Mouse (Mus musculus) olfactory bulb, adult 2 months (tissue): ENCODE measurements around the gene Thop1.

Experiments used
- CTCF ChIP-seq: fragments of 200-500 bp; IDR thresholded peaks from 2 replicates; pipeline ENCODE4 v1.5.1; 2012; ENCODE audit warnings: low read depth, mild to moderate bottlenecking, low read length, moderate library complexity; ENCODE audit not compliant: insufficient read depth
- POLR2A ChIP-seq: fragments of 200-500 bp; IDR thresholded peaks from 2 replicates; pipeline ENCODE4 v1.6.1; 2012; ENCODE audit warnings: mild to moderate bottlenecking, low read depth, low read length, moderate library complexity; ENCODE audit not compliant: insufficient read depth

DNA sequence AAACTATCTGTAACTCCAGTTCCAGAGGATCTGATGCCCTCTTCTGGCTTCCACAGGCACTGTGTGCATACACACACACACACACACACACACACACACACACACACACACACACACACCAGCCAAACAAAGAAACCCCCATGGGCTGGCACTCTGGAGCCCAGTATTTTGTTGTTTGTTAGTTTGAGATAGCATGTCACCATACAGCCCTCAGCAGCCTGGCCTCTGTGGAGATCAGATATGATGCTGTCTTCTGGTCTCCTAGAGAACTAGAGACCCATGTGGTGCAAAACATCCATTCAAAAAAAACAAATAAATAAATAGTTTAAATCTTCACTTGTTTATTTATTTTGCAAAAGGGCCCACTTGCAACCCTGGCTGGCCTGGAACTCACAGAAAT is 41.6 kb upstream of the Thop1 start:
- no peak for TF ChIP-seq POLR2A
- no peak for TF ChIP-seq CTCF
